ENCODE assay signal across 14 mouse cellular contexts in genomic region chr14:21581198-21581597, GRCm38 (mm10).
DNase-seq lines count a peak whose midpoint lies in the region; ATAC-seq lines count a peak whose summit lies in the region.
"Had no signal": no experiment of that assay in that cellular context is flagged by ENCODE, and none has a peak within 500 bp of the region (broad histone marks: within the 10 kb centered on the region; RNA-seq: fewer than 3 reads in every experiment).

No protein-coding gene starts in this region.

- H3K9ac ChIP-seq in forebrain, embryonic 12.5 days, result no peak overlapping the region
- H3K9ac ChIP-seq in forebrain, embryonic 16.5 days (replicated peaks; ENCODE audit: low read depth, low read length), result no peak overlapping the region
- H3K9ac ChIP-seq in kidney, embryonic 16.5 days (replicated peaks; ENCODE audit: low read length), result no peak overlapping the region
- no peak overlapping the region for H3K9ac ChIP-seq in forebrain, embryonic 15.5 days (replicated peaks)
- H3K9ac ChIP-seq: embryonic facial prominence, embryonic 12.5 days had no signal

- H3K4me1 ChIP-seq in forebrain, embryonic 12.5 days, result peaks cover 65% of the 10 kb centered on the region
- peaks cover 30% of the 10 kb centered on the region for H3K4me1 ChIP-seq in forebrain, embryonic 16.5 days (replicated peaks; ENCODE audit: control insufficient read depth, insufficient read depth, low read length)
- H3K4me1 ChIP-seq in kidney, embryonic 16.5 days (ENCODE audit: insufficient read depth, low read length), result peaks cover 26% of the 10 kb centered on the region
- H3K4me1 ChIP-seq in forebrain, embryonic 15.5 days, result peaks cover 72% of the 10 kb centered on the region

- H3K4me3 ChIP-seq in forebrain, embryonic 12.5 days (replicated peaks), result no peak overlapping the region
- H3K4me3 ChIP-seq in forebrain, embryonic 16.5 days (replicated peaks; ENCODE audit: low read length), result no peak overlapping the region
- no peak overlapping the region for H3K4me3 ChIP-seq in kidney, embryonic 16.5 days (ENCODE audit: low read length)
- no peak overlapping the region for H3K4me3 ChIP-seq in forebrain, embryonic 15.5 days
- H3K4me3 ChIP-seq: embryonic facial prominence, embryonic 12.5 days; heart, adult 2 months had no signal

- no peak for ATAC-seq in forebrain, embryonic 12.5 days (ENCODE audit: low FRiP score)
- ATAC-seq in forebrain, embryonic 16.5 days, result no peak; the same call in 1 of the 2 replicates
- ATAC-seq in kidney, embryonic 16.5 days (ENCODE audit: low FRiP score, low TSS enrichment), result no peak
- peak; percentile 50; the same call in 1 of the 2 replicates for ATAC-seq in forebrain, embryonic 15.5 days (replicated peaks)
- no peak for ATAC-seq in megakaryocyte, adult 5-6 weeks (ENCODE audit: poor library complexity, severe bottlenecking)
- ATAC-seq: inflammation-experienced regulatory T-cells, adult 6 months had no signal

- peak overlapping the region; percentile 43; the same call in 1 of the 2 replicates for H3K27ac ChIP-seq in forebrain, embryonic 12.5 days
- no peak overlapping the region for H3K27ac ChIP-seq in forebrain, embryonic 16.5 days (ENCODE audit: low read length)
- no peak overlapping the region for H3K27ac ChIP-seq in kidney, embryonic 16.5 days (ENCODE audit: low read length)
- H3K27ac ChIP-seq in forebrain, embryonic 15.5 days (replicated peaks), result peak overlapping the region; percentile 20; the same call in 1 of the 2 replicates
- H3K27ac ChIP-seq: embryonic facial prominence, embryonic 12.5 days; heart, adult 2 months had no signal

- peak; percentile 27 to 48 for DNase-seq in kidney, adult 8-10 months
- peak; percentile 35 for DNase-seq in lung, postnatal 25 days (ENCODE audit: low spot score)
- no peak for DNase-seq in Muller cell, postnatal 12 days (ENCODE audit: inconsistent ontology term)
- DNase-seq: adrenal gland, postnatal 36 days; cerebellum, adult 18-20 months; heart, adult 2 months; thymus, postnatal 14 days had no signal

- 5% methylated on average over 4 of the region's 4 CpGs for WGBS in forebrain, embryonic 12.5 days
- WGBS in forebrain, embryonic 16.5 days, result 4% methylated on average over 4 of the region's 4 CpGs
- WGBS in kidney, embryonic 16.5 days, result 18% methylated on average over 4 of the region's 4 CpGs
- WGBS in forebrain, embryonic 15.5 days, result 5% methylated on average over 4 of the region's 4 CpGs

- no peaks in the 10 kb centered on the region for H3K27me3 ChIP-seq in forebrain, embryonic 12.5 days
- H3K27me3 ChIP-seq in forebrain, embryonic 16.5 days (replicated peaks; ENCODE audit: control insufficient read depth, insufficient read depth, low read length), result no peaks in the 10 kb centered on the region
- H3K27me3 ChIP-seq in kidney, embryonic 16.5 days (ENCODE audit: insufficient read depth, low read length), result no peaks in the 10 kb centered on the region
- H3K27me3 ChIP-seq in forebrain, embryonic 15.5 days, result no peaks in the 10 kb centered on the region
- H3K27me3 ChIP-seq: embryonic facial prominence, embryonic 12.5 days had no signal

- H3K9me3 ChIP-seq in forebrain, embryonic 12.5 days, result no peaks in the 10 kb centered on the region
- H3K9me3 ChIP-seq in forebrain, embryonic 16.5 days (ENCODE audit: control insufficient read depth, low read length), result no peaks in the 10 kb centered on the region
- no peaks in the 10 kb centered on the region for H3K9me3 ChIP-seq in kidney, embryonic 16.5 days (ENCODE audit: low read length)
- no peaks in the 10 kb centered on the region for H3K9me3 ChIP-seq in forebrain, embryonic 15.5 days
- H3K9me3 ChIP-seq: embryonic facial prominence, embryonic 12.5 days had no signal

- H3K36me3 ChIP-seq in forebrain, embryonic 12.5 days (replicated peaks), result no peaks in the 10 kb centered on the region
- H3K36me3 ChIP-seq in forebrain, embryonic 16.5 days (ENCODE audit: control insufficient read depth, insufficient read depth), result no peaks in the 10 kb centered on the region
- H3K36me3 ChIP-seq in kidney, embryonic 16.5 days (ENCODE audit: insufficient read depth, low read length), result no peaks in the 10 kb centered on the region
- H3K36me3 ChIP-seq in forebrain, embryonic 15.5 days, result no peaks in the 10 kb centered on the region
- H3K36me3 ChIP-seq: embryonic facial prominence, embryonic 12.5 days had no signal

- H3K4me2 ChIP-seq in forebrain, embryonic 12.5 days, result 0 out of 2 replicates have a peak overlapping the region, but pooled peaks have one; percentile 2
- H3K4me2 ChIP-seq in forebrain, embryonic 16.5 days (ENCODE audit: low read length), result no peak overlapping the region
- no peak overlapping the region for H3K4me2 ChIP-seq in kidney, embryonic 16.5 days (replicated peaks; ENCODE audit: low read depth, low read length)
- H3K4me2 ChIP-seq in forebrain, embryonic 15.5 days (replicated peaks), result no peak overlapping the region
- H3K4me2 ChIP-seq: embryonic facial prominence, embryonic 12.5 days had no signal

Comparison
In these comparisons a context has a peak if more than half of its experiments do, and no peak if none do; other contexts are left out.
1. H3K27ac ChIP-seq: peak in forebrain, embryonic 12.5 days (single experiment) and forebrain, embryonic 15.5 days (single experiment); none in forebrain, embryonic 16.5 days (single experiment) and kidney, embryonic 16.5 days (single experiment).